Mouse (Mus musculus): ENCODE measurements around the gene Nat8f4.
"Not testable (repeated sequence)": the region's sequence is repeated elsewhere in the genome, so short reads cannot be mapped to it uniquely, and the experiment has no call there.

DNA sequence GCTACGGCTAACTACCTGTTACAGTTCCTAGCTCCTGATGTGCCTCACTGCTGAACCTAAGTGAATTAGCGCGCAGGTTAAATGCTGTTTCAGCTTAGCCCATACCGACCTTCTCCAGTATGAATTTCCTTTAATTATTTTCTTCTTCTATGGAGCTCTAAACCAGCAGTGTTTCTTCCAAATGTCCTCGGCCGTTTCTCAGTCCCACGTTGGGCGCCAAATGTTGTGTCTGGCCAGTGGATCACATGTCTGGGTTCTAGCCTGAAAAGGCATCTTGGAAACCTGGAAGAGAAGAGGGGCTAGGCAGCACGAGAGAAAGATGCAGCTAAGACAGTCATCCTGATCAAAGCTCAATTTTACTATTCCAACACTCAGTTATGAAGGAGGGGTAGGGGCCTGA, 21.4 kb downstream of the Nat8f4 start:
- TF ChIP-seq POLR2A (IDR thresholded peaks at IDR 0.05; ENCODE audit: insufficient read length, low read depth); TCF3 (IDR thresholded peaks at IDR 0.05; ENCODE audit: insufficient read length, low read depth); MYOD1 (IDR thresholded peaks at IDR 0.05; ENCODE audit: control insufficient read depth in 1 of 3, insufficient read length in 2 of 3, low read depth in 2 of 3); USF1 (IDR thresholded peaks at IDR 0.05; ENCODE audit: low read depth); POLR2AphosphoS2 (IDR thresholded peaks at IDR 0.05; ENCODE audit: insufficient read length, low read depth); TCF12 (IDR thresholded peaks at IDR 0.05; ENCODE audit: insufficient read depth, poor library complexity, severe bottlenecking); MAX (IDR thresholded peaks at IDR 0.05; ENCODE audit: low read depth); E2F4 (IDR thresholded peaks at IDR 0.05; ENCODE audit: insufficient read depth); CEBPB (IDR thresholded peaks at IDR 0.05; ENCODE audit: insufficient read depth, poor library complexity, severe bottlenecking); SRF (IDR thresholded peaks at IDR 0.05; ENCODE audit: control insufficient read depth, insufficient read length, low read depth); MYOG (IDR thresholded peaks at IDR 0.05; ENCODE audit: control insufficient read depth in 1 of 3, insufficient read depth in 1 of 3, insufficient read length in 2 of 3, low read depth in 2 of 3): not testable (repeated sequence)

All from myocyte (in vitro differentiated cells).